Mouse (Mus musculus) lung, embryonic 14.5 days (tissue): Measurements from ENCODE around the gene Emilin1. TPM values are rescaled to one million over a fixed set of nuclear protein-coding genes. Genes with fewer than 3 reads are reported as not detected.
"Not testable (repeated sequence)": the region's sequence is repeated elsewhere in the genome, so short reads cannot be mapped to it uniquely, and the experiment has no call there.

Experiments used
- ATAC-seq: fragments of 200-750 bp; cut with Nextera tagmentation; 2 replicates; pipeline ENCODE4 v1.8.0; 2017; ENCODE audit warnings: mild to moderate bottlenecking, moderate TSS enrichment, moderate library complexity; ENCODE audit not compliant: insufficient read depth
- DNase-seq: peaks from one replicate; pipeline ENCODE4 v3.0.0-alpha.2; 2015
- H3K27ac ChIP-seq: fragments of 300-500 bp; sonication (generic); 2 replicates; pipeline ENCODE4 v1.5.1; 2014; ENCODE audit warnings: low read depth, mild to moderate bottlenecking, moderate library complexity
- H3K27me3 ChIP-seq: fragments of 300-500 bp; sonication (generic); 2 replicates; pipeline ENCODE4 v1.6.1; 2014; ENCODE audit warnings: low read length, control low read depth; ENCODE audit not compliant: insufficient read depth
- H3K36me3 ChIP-seq: fragments of 300-500 bp; sonication (generic); 2 replicates; pipeline ENCODE4 v1.6.1; 2014; ENCODE audit warnings: control low read depth; ENCODE audit not compliant: insufficient read depth
- H3K4me1 ChIP-seq: fragments of 300-500 bp; sonication (generic); 2 replicates; pipeline ENCODE4 v1.6.1; 2014; ENCODE audit warnings: antibody characterized with exemption, control low read depth; ENCODE audit not compliant: insufficient read depth
- H3K4me2 ChIP-seq: fragments of 300-500 bp; sonication (generic); 2 replicates; pipeline ENCODE4 v1.6.1; 2014; ENCODE audit warnings: mild to moderate bottlenecking
- H3K4me3 ChIP-seq: fragments of 300-500 bp; sonication (generic); 2 replicates; pipeline ENCODE4 v1.5.1; 2014; ENCODE audit warnings: low read depth, low read length
- H3K9ac ChIP-seq: fragments of 300-500 bp; sonication (generic); 2 replicates; pipeline ENCODE4 v1.6.1; 2014
- H3K9me3 ChIP-seq: fragments of 300-500 bp; sonication (generic); 2 replicates; pipeline ENCODE4 v1.6.1; 2016; ENCODE audit warnings: low read depth, low read length, control low read depth
- CTCF ChIP-seq: IDR thresholded peaks from 2 replicates; pipeline ENCODE4 v1.5.1; 2016; ENCODE audit warnings: antibody characterized with exemption, low read depth
- WGBS: fragments of 180-500 bp; shearing (Covaris S2); extraction: QIAGEN DNeasy Blood & Tissue Kit; methylation state at CpG from one replicate; pipeline ENCODE4 v1.1.7; 2014; 5-methylcytosine and 5-hydroxymethylcytosine counted together
- polyA plus RNA-seq: library from polyadenylated mRNA; unstranded; fragments of >200 nt; fragmentation: Nextera tagmentation; extraction: Ambion mirVana; gene quantifications from 2 replicates; pipeline ENCODE4 v1.2.1, GENCODE M21; 2014

Gene Emilin1
- polyA plus RNA-seq, 1 experiment from 2014 or later = 185 TPM

GRCm38 (mm10) chr5:30869405-30870130, 43.6 kb upstream of the Emilin1 start:
- Histone ChIP-seq H3K9ac (peak overlapping the region; percentile 92), H3K4me3 (peak overlapping the region; percentile 94), H3K9me3 (no peaks in the 10 kb centered on the region), H3K4me2 (peak overlapping the region; percentile 82), H3K27ac (peak overlapping the region; percentile 33; the same call in 1 of the 2 replicates), H3K27me3 (no peaks in the 10 kb centered on the region), H3K36me3 (peaks cover 39% of the 10 kb centered on the region), H3K4me1 (no peaks in the 10 kb centered on the region)
- peak; percentile 95 for DNase-seq
- ATAC-seq = peak; percentile 94
- WGBS = under 1% methylated on average over 63 of the region's 63 CpGs
- TF ChIP-seq CTCF = no peak

- Histone ChIP-seq H3K9ac (peak overlapping the region; percentile 92), H3K9me3 (no peaks in the 10 kb centered on the region), H3K27ac (peak overlapping the region; percentile 33; the same call in 1 of the 2 replicates), H3K4me3 (peak overlapping the region; percentile 94), H3K4me2 (peak overlapping the region; percentile 82), H3K36me3 (peaks cover 44% of the 10 kb centered on the region), H3K27me3 (no peaks in the 10 kb centered on the region), H3K4me1 (no peaks in the 10 kb centered on the region)
- 11% methylated on average over 2 of the region's 2 CpGs for WGBS
- no peak for TF ChIP-seq CTCF
- ATAC-seq (no peak), DNase-seq (no peak)
Observed at GRCm38 (mm10) chr5:30870131-30870406, 43.1 kb upstream of the Emilin1 start.

GRCm38 (mm10) chr5:30872574-30872973, 40.6 kb upstream of the Emilin1 start:
- Histone ChIP-seq H3K36me3 (peaks cover 65% of the 10 kb centered on the region), H3K27ac (no peak overlapping the region), H3K9ac (no peak overlapping the region), H3K27me3 (no peaks in the 10 kb centered on the region), H3K4me1 (no peaks in the 10 kb centered on the region), H3K4me3 (no peak overlapping the region), H3K9me3 (no peaks in the 10 kb centered on the region), H3K4me2 (no peak overlapping the region)
- no peak for ATAC-seq
- 89% methylated on average over 9 of the region's 9 CpGs for WGBS
- TF ChIP-seq CTCF = no peak
- no peak for DNase-seq

- Histone ChIP-seq H3K4me1 (no peaks in the 10 kb centered on the region), H3K9me3 (no peaks in the 10 kb centered on the region), H3K9ac (no peak overlapping the region), H3K36me3 (peaks cover 71% of the 10 kb centered on the region), H3K27me3 (no peaks in the 10 kb centered on the region), H3K4me3 (no peak overlapping the region), H3K4me2 (no peak overlapping the region), H3K27ac (no peak overlapping the region)
- no peak for TF ChIP-seq CTCF
- DNase-seq = no peak
- ATAC-seq = no peak
- 88% methylated on average over 7 of the region's 7 CpGs for WGBS
Observed at GRCm38 (mm10) chr5:30874365-30874764, 38.8 kb upstream of the Emilin1 start.

GRCm38 (mm10) chr5:30878616-30879015, 34.6 kb upstream of the Emilin1 start:
- H3K4me2 ChIP-seq = no peak overlapping the region
- no peak for TF ChIP-seq CTCF
- 22% methylated on average over 6 of the region's 6 CpGs for WGBS
- peaks cover 46% of the 10 kb centered on the region for H3K36me3 ChIP-seq
- H3K4me3 ChIP-seq = no peak overlapping the region
- no peak overlapping the region for H3K27ac ChIP-seq
- ATAC-seq = no peak
- no peaks in the 10 kb centered on the region for H3K27me3 ChIP-seq
- H3K9me3 ChIP-seq = no peaks in the 10 kb centered on the region
- no peaks in the 10 kb centered on the region for H3K4me1 ChIP-seq
- no peak overlapping the region for H3K9ac ChIP-seq
- DNase-seq = peak; percentile 32

GRCm38 (mm10) chr5:30879347-30879943, 33.8 kb upstream of the Emilin1 start:
- ATAC-seq = no peak
- WGBS = 62% methylated on average over 5 of the region's 5 CpGs

GRCm38 (mm10) chr5:30881839-30882238, 31.4 kb upstream of the Emilin1 start:
- DNase-seq = not testable (repeated sequence)

More at GRCm38 (mm10) chr5:30879347-30879943, 33.8 kb upstream of the Emilin1 start:
- H3K27me3 ChIP-seq = no peaks in the 10 kb centered on the region
- H3K9me3 ChIP-seq = no peaks in the 10 kb centered on the region
- H3K9ac ChIP-seq = no peak overlapping the region
- no peak overlapping the region for H3K27ac ChIP-seq
- H3K36me3 ChIP-seq = peaks cover 37% of the 10 kb centered on the region
- H3K4me1 ChIP-seq = no peaks in the 10 kb centered on the region
- no peak overlapping the region for H3K4me2 ChIP-seq
- TF ChIP-seq CTCF = no peak; the same call in 1 of the 2 replicates
- no peak overlapping the region for H3K4me3 ChIP-seq
- peak; percentile 21 for DNase-seq

More at GRCm38 (mm10) chr5:30881839-30882238, 31.4 kb upstream of the Emilin1 start:
- H3K4me3 ChIP-seq, H3K4me1 ChIP-seq, H3K27me3 ChIP-seq, H3K4me2 ChIP-seq, H3K9me3 ChIP-seq, H3K9ac ChIP-seq, ATAC-seq, H3K27ac ChIP-seq: not testable (repeated sequence)
- peaks cover 13% of the 10 kb centered on the region for H3K36me3 ChIP-seq
- 81% methylated on average over 4 of the region's 4 CpGs for WGBS
